Mouse (Mus musculus) embryonic facial prominence, embryonic 11.5 days (tissue): ENCODE measurements around the gene Lrrc7. TPM values are rescaled to one million over a fixed set of nuclear protein-coding genes. Genes with fewer than 3 reads are reported as not detected.

Experiments
- ATAC-seq: fragments of 200-750 bp; cut with Nextera tagmentation; replicated peaks from 2 replicates; pipeline ENCODE4 v1.8.0; 2017; ENCODE audit warnings: low read depth; ENCODE audit not compliant: insufficient number of reproducible peaks, low FRiP score, low TSS enrichment
- DNase-seq: peaks from one replicate; pipeline ENCODE4 v3.0.0-alpha.2; 2015; ENCODE audit warnings: low spot score
- H3K27ac ChIP-seq: fragments of 300-500 bp; sonication (generic); replicated peaks from 2 replicates; pipeline ENCODE4 v1.5.1; 2014; ENCODE audit warnings: mild to moderate bottlenecking, low read depth, low read length, control low read depth
- H3K27me3 ChIP-seq: fragments of 300-500 bp; sonication (generic); 2 replicates; pipeline ENCODE4 v1.6.1; 2014; ENCODE audit warnings: mild to moderate bottlenecking, low read length, moderate library complexity, mixed read lengths; ENCODE audit not compliant: control insufficient read depth, insufficient read depth
- H3K36me3 ChIP-seq: fragments of 300-500 bp; sonication (generic); replicated peaks from 2 replicates; pipeline ENCODE4 v1.6.1; 2014; ENCODE audit warnings: low read depth, mild to moderate bottlenecking, low read length, moderate library complexity, mixed read lengths; ENCODE audit not compliant: control insufficient read depth, insufficient read depth
- H3K4me1 ChIP-seq: fragments of 300-500 bp; sonication (generic); 2 replicates; pipeline ENCODE4 v1.6.1; 2014; ENCODE audit warnings: low read length, mixed read lengths; ENCODE audit not compliant: control insufficient read depth, insufficient read depth
- H3K4me2 ChIP-seq: fragments of 300-500 bp; sonication (generic); 2 replicates; pipeline ENCODE4 v1.6.1; 2014; ENCODE audit warnings: low read depth, mild to moderate bottlenecking, control low read depth, low read length, moderate library complexity
- H3K4me3 ChIP-seq: fragments of 300-500 bp; sonication (generic); 2 replicates; pipeline ENCODE4 v1.5.1; 2014; ENCODE audit warnings: low read depth, low read length, control low read depth
- H3K9ac ChIP-seq: fragments of 300-500 bp; sonication (generic); replicated peaks from 2 replicates; pipeline ENCODE4 v1.6.1; 2014; ENCODE audit warnings: mild to moderate bottlenecking, control low read depth, low read length
- H3K9me3 ChIP-seq: fragments of 300-500 bp; sonication (generic); replicated peaks from 2 replicates; pipeline ENCODE4 v1.6.1; 2016; ENCODE audit warnings: mild to moderate bottlenecking, low read length, inconsistent platforms, mixed read lengths; ENCODE audit not compliant: control insufficient read depth
- WGBS: fragments of 180-500 bp; shearing (Covaris S2); extraction: QIAGEN DNeasy Blood & Tissue Kit; methylation state at CpG from one replicate; pipeline ENCODE4 v1.1.7; 2014; 5-methylcytosine and 5-hydroxymethylcytosine counted together
- polyA plus RNA-seq: library from polyadenylated mRNA; unstranded; fragments of >200 nt; fragmentation: Nextera tagmentation; extraction: Ambion mirVana; gene quantifications from 2 replicates; pipeline ENCODE4 v1.2.1, GENCODE M21; 2014

Gene Lrrc7
- polyA plus RNA-seq, 1 experiment from 2014 or later: 0.58 TPM

- no peaks in the 10 kb centered on the region for H3K27me3 ChIP-seq
- ATAC-seq (no peak), DNase-seq (no peak)
- no peak overlapping the region for H3K9ac ChIP-seq
- no peak overlapping the region for H3K27ac ChIP-seq
- no peaks in the 10 kb centered on the region for H3K9me3 ChIP-seq
- no peak overlapping the region for H3K4me3 ChIP-seq
- H3K4me1 ChIP-seq: no peaks in the 10 kb centered on the region
- no peaks in the 10 kb centered on the region for H3K36me3 ChIP-seq
- WGBS: 79% methylated on average over 4 of the region's 4 CpGs
- H3K4me2 ChIP-seq: no peak overlapping the region
These were observed 398.9 kb downstream of the Lrrc7 start for GRCm38 (mm10) chr3:158163127-158163526.

GRCm38 (mm10) chr3:158161924-158162490 lies 400.0 kb downstream of the Lrrc7 start:
- 90% methylated on average over 1 of the region's 1 CpGs for WGBS
- Histone ChIP-seq H3K27me3 (no peaks in the 10 kb centered on the region), H3K4me2 (no peak overlapping the region), H3K27ac (no peak overlapping the region), H3K4me1 (no peaks in the 10 kb centered on the region), H3K9ac (no peak overlapping the region), H3K9me3 (no peaks in the 10 kb centered on the region), H3K4me3 (no peak overlapping the region), H3K36me3 (no peaks in the 10 kb centered on the region)
- ATAC-seq (no peak), DNase-seq (no peak)

DNA sequence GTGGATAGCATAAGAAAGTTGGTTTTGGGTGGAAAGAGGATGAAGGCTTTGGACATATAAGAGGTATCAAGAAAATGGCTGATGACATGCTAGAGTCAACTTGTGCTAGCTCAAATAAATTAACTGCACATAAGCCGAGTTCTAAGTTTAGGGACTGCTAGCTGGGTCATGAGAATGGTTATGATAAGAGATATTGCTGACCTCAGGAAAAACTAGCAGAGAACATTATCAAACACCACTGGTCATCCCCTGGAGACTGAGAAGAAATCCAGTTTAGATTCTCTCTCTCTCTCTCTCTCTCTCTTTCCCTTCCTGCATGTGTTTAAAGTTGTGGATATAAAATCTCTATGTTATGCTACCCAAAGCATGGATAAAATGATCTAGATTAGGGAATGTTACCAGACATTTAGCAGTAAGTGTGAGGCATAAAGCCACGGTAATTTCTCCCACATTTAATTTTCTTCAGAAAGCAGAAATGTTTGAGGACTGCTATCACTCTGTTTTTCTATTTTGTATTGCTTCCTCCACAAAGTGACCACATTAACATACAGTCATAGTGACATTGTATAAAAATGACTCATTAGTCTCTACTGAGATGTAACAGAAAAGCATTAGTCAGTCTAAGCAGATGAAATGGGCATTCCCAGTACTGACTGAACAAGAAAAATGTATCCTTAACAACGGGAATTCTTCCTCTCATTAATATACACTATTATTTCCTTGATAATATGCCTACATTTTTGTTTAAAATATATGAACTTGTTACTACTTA lies 406.3 kb downstream of the Lrrc7 start:
- Histone ChIP-seq H3K9ac (no peak overlapping the region), H3K27ac (no peak overlapping the region), H3K4me3 (no peak overlapping the region), H3K4me1 (no peaks in the 10 kb centered on the region), H3K36me3 (no peaks in the 10 kb centered on the region), H3K27me3 (no peaks in the 10 kb centered on the region), H3K4me2 (no peak overlapping the region), H3K9me3 (no peaks in the 10 kb centered on the region)
- ATAC-seq (no peak), DNase-seq (no peak)
- WGBS: 79% methylated on average over 3 of the region's 3 CpGs

GRCm38 (mm10) chr3:158154134-158154533 lies 407.9 kb downstream of the Lrrc7 start:
- DNase-seq (no peak), ATAC-seq (no peak)
- Histone ChIP-seq H3K9ac (no peak overlapping the region), H3K27me3 (no peaks in the 10 kb centered on the region), H3K4me2 (no peak overlapping the region), H3K27ac (no peak overlapping the region), H3K9me3 (no peaks in the 10 kb centered on the region), H3K4me1 (no peaks in the 10 kb centered on the region), H3K4me3 (no peak overlapping the region), H3K36me3 (no peaks in the 10 kb centered on the region)
- WGBS: 85% methylated on average over 3 of the region's 3 CpGs

DNA sequence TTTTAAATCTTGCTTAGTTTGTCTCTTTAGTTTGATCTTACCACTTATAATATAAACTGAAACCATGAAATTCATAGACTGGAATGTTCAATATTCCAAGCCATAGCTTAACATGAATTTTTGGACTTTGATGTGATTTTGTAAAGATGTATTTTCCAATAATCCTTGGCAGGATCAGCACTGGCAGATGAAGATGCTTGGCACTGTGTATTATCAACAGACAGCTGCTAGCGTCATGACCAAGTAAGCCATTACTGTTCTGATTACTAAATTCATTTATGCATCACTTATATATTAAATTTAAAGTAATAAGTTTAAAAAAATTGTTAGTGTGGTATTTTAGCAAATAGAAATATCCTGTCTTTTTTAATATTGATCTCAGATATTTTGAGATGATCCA lies 413.0 kb downstream of the Lrrc7 start:
- no peak overlapping the region for H3K4me3 ChIP-seq
- no peaks in the 10 kb centered on the region for H3K36me3 ChIP-seq
- no peaks in the 10 kb centered on the region for H3K4me1 ChIP-seq

DNA sequence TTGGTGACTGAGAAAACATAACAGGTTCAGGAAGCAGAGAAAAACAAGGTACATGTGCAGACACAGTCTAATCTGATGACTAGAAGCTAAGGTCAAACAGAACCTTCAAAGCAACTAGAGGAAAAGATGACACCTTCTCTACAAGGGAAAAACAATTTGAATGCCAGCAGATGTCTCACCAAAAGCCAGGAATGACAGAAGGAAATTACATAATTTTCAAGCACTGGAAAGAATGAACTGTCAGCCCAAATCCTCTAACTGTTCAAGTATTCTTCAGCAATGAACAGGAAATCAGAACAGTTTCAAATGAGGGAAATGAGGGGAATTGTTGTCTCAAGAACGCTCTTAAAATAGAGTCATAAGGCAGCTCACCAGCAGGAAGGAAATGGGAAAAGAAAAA lies 421.4 kb downstream of the Lrrc7 start:
- Histone ChIP-seq H3K4me2 (no peak overlapping the region), H3K36me3 (no peaks in the 10 kb centered on the region), H3K27me3 (no peaks in the 10 kb centered on the region), H3K9ac (no peak overlapping the region), H3K9me3 (no peaks in the 10 kb centered on the region), H3K4me3 (no peak overlapping the region), H3K4me1 (no peaks in the 10 kb centered on the region), H3K27ac (no peak overlapping the region)
- WGBS: 73% methylated on average over 1 of the region's 1 CpGs
- ATAC-seq: no peak
- DNase-seq: no peak

More for the DNA sequence above, 413.0 kb downstream of the Lrrc7 start:
- no peak overlapping the region for H3K9ac ChIP-seq
- H3K27me3 ChIP-seq: no peaks in the 10 kb centered on the region
- no peak overlapping the region for H3K27ac ChIP-seq
- no peak for DNase-seq
- WGBS: 87% methylated on average over 1 of the region's 1 CpGs
- H3K9me3 ChIP-seq: no peaks in the 10 kb centered on the region
- ATAC-seq: no peak
- no peak overlapping the region for H3K4me2 ChIP-seq

DNA sequence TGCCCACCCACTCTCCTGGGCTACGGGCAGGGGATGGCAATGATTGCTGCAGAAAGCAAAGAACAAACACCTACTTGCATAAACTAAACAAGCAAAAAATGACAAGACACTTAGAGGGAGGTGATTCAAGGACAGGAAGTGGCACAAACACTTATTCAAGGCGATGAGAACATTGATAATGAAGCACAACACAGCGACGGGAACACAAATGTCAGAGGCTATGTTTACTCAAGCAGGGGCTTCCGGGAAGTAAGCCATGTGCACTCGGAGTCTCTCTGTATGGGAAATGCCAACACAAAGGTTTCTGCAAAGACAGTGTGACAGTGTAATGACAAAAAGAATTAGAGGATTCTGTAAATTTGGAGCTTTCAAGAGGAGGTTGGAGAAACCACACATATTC lies 424.2 kb downstream of the Lrrc7 start:
- DNase-seq: no peak
- 58% methylated on average over 6 of the region's 6 CpGs for WGBS
- ATAC-seq: no peak; the same call in 1 of the 2 replicates

DNA sequence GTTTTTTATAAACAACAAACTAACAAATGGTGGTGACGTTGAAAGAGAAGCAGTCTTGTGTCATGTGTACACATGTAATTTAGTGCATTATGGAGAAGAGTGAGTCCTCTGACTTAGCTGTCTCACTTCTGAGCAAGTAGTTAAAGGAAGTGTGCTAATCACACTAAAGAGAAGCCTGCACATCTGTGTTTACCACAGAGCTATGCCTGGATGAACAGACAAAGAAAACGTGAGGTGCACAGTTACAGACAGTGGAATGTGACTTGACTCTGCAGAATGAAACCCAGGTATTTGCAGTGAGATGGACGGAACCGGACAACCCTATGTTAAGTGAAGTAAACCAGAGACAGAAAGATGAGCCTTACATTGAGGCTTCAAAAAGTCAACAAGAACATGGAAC lies 430.3 kb downstream of the Lrrc7 start:
- Histone ChIP-seq H3K27ac (no peak overlapping the region), H3K4me2 (no peak overlapping the region), H3K4me1 (no peaks in the 10 kb centered on the region), H3K9me3 (no peaks in the 10 kb centered on the region), H3K9ac (no peak overlapping the region), H3K4me3 (no peak overlapping the region), H3K27me3 (no peaks in the 10 kb centered on the region), H3K36me3 (no peaks in the 10 kb centered on the region)
- ATAC-seq (no peak), DNase-seq (no peak)
- 74% methylated on average over 4 of the region's 4 CpGs for WGBS

More for the DNA sequence above, 424.2 kb downstream of the Lrrc7 start:
- Histone ChIP-seq H3K4me2 (no peak overlapping the region), H3K27ac (no peak overlapping the region), H3K9me3 (no peaks in the 10 kb centered on the region), H3K4me3 (no peak overlapping the region), H3K9ac (no peak overlapping the region), H3K27me3 (no peaks in the 10 kb centered on the region), H3K36me3 (no peaks in the 10 kb centered on the region), H3K4me1 (no peaks in the 10 kb centered on the region)
